Mouse (Mus musculus) c-Kit-positive CD71-positive TER-119-positive erythroid progenitor cells, embryonic 14.5 days (primary cell): Measurements from ENCODE around the gene Polr2e.

Source experiments
- DNase-seq: peaks from one replicate; pipeline ENCODE4 v3.0.0-alpha.2; 2013; ENCODE audit warnings: low spot score

The Polr2e gene

GRCm38 (mm10) chr10:80016511-80016910, 23.1 kb downstream of the Polr2e start, which contains the start of gene Arhgap45:
Arhgap45 (plus strand) TSS chr10:80016653.
- peak; percentile 73 for DNase-seq

- no peak for DNase-seq
Observed at GRCm38 (mm10) chr10:80015583-80015982, 24.0 kb downstream of the Polr2e start.

GRCm38 (mm10) chr10:80014484-80015290, 24.9 kb downstream of the Polr2e start:
- no peak for DNase-seq

- DNase-seq: no peak
Observed at GRCm38 (mm10) chr10:80013609-80014008, 26.0 kb downstream of the Polr2e start.

- DNase-seq: no peak
Observed at GRCm38 (mm10) chr10:80011740-80012139, 27.9 kb downstream of the Polr2e start.

- no peak for DNase-seq
Observed at GRCm38 (mm10) chr10:80004233-80004705, 35.3 kb downstream of the Polr2e start.

- no peak for DNase-seq
Observed at GRCm38 (mm10) chr10:80003374-80004232, 36.0 kb downstream of the Polr2e start.

GRCm38 (mm10) chr10:80002829-80003228, 36.8 kb downstream of the Polr2e start:
- no peak for DNase-seq

- no peak for DNase-seq
Observed at GRCm38 (mm10) chr10:80001945-80002344, 37.6 kb downstream of the Polr2e start.

GRCm38 (mm10) chr10:79997819-79998218, 41.8 kb downstream of the Polr2e start:
- DNase-seq: no peak

- peak; percentile 85 for DNase-seq
Observed at GRCm38 (mm10) chr10:79997034-79997760, 42.4 kb downstream of the Polr2e start.

GRCm38 (mm10) chr10:79996272-79997033, 43.1 kb downstream of the Polr2e start, which contains the start of gene Abca7:
Abca7 (plus strand) TSS chr10:79996494.
- DNase-seq: peak; percentile 97

- no peak for DNase-seq
Observed at GRCm38 (mm10) chr10:79995636-79996035, 44.0 kb downstream of the Polr2e start.

GRCm38 (mm10) chr10:79994397-79995115, 45.0 kb downstream of the Polr2e start:
- no peak for DNase-seq

- no peak for DNase-seq
Observed at GRCm38 (mm10) chr10:79991548-79991947, 48.0 kb downstream of the Polr2e start.

GRCm38 (mm10) chr10:79991099-79991498, 48.5 kb downstream of the Polr2e start:
- DNase-seq: no peak

GRCm38 (mm10) chr10:79989870-79990269, 49.7 kb downstream of the Polr2e start:
- no peak for DNase-seq

GRCm38 (mm10) chr10:79989272-79989786, 50.3 kb downstream of the Polr2e start:
- DNase-seq: no peak

GRCm38 (mm10) chr10:79988506-79989271, 50.9 kb downstream of the Polr2e start, which contains the start of gene Cnn2:
Cnn2 (plus strand) TSS chr10:79988584.
- no peak for DNase-seq
